Mouse (Mus musculus): ENCODE measurements around the gene Nedd4.

Nedd4 gene

GRCm38 (mm10) chr9:72724491-72725221 lies 62.5 kb downstream of the Nedd4 start:
- no peak for DNase-seq (ENCODE audit: low read depth)

- DNase-seq (ENCODE audit: low read depth) = peak; percentile 69
These were observed 71.8 kb downstream of the Nedd4 start for GRCm38 (mm10) chr9:72733966-72734365.

- peak; percentile 76 for DNase-seq (ENCODE audit: low read depth)
These were observed 73.8 kb downstream of the Nedd4 start for GRCm38 (mm10) chr9:72735822-72736410.

GRCm38 (mm10) chr9:72741206-72741605 lies 79.1 kb downstream of the Nedd4 start:
- no peak for DNase-seq (ENCODE audit: low read depth)

- no peak for DNase-seq (ENCODE audit: low read depth)
These were observed 84.1 kb downstream of the Nedd4 start for GRCm38 (mm10) chr9:72746278-72746677.

GRCm38 (mm10) chr9:72750272-72750671 lies 88.1 kb downstream of the Nedd4 start:
- no peak for DNase-seq (ENCODE audit: low read depth)

GRCm38 (mm10) chr9:72752656-72753055 lies 90.5 kb downstream of the Nedd4 start:
- DNase-seq (ENCODE audit: low read depth) = no peak

- no peak for DNase-seq (ENCODE audit: low read depth)
These were observed 91.6 kb downstream of the Nedd4 start for GRCm38 (mm10) chr9:72753741-72754140.

- no peak for DNase-seq (ENCODE audit: low read depth)
These were observed 95.0 kb downstream of the Nedd4 start for GRCm38 (mm10) chr9:72757143-72757542.

- DNase-seq (ENCODE audit: low read depth) = no peak
These were observed 96.6 kb downstream of the Nedd4 start for GRCm38 (mm10) chr9:72758705-72759131.

GRCm38 (mm10) chr9:72763050-72763718 lies 101.0 kb downstream of the Nedd4 start:
- no peak for DNase-seq (ENCODE audit: low read depth)

GRCm38 (mm10) chr9:72766789-72767349 lies 104.7 kb downstream of the Nedd4 start:
- peak; percentile 86 for DNase-seq (ENCODE audit: low read depth)

GRCm38 (mm10) chr9:72775022-72775421 lies 112.9 kb downstream of the Nedd4 start:
- DNase-seq (ENCODE audit: low read depth) = no peak

- DNase-seq (ENCODE audit: low read depth) = no peak
These were observed 116.9 kb downstream of the Nedd4 start for GRCm38 (mm10) chr9:72779004-72779403.

- no peak for DNase-seq (ENCODE audit: low read depth)
These were observed 117.6 kb downstream of the Nedd4 start for GRCm38 (mm10) chr9:72779733-72780132.

GRCm38 (mm10) chr9:72780694-72781093 lies 118.5 kb downstream of the Nedd4 start:
- DNase-seq (ENCODE audit: low read depth) = no peak

- no peak for DNase-seq (ENCODE audit: low read depth)
These were observed 119.3 kb downstream of the Nedd4 start for GRCm38 (mm10) chr9:72781466-72781865.

GRCm38 (mm10) chr9:72782121-72782520 lies 120.0 kb downstream of the Nedd4 start:
- DNase-seq (ENCODE audit: low read depth) = no peak

GRCm38 (mm10) chr9:72787732-72788131 lies 125.6 kb downstream of the Nedd4 start:
- DNase-seq (ENCODE audit: low read depth) = no peak

GRCm38 (mm10) chr9:72790530-72791212 lies 128.5 kb downstream of the Nedd4 start:
- no peak for DNase-seq (ENCODE audit: low read depth)

GRCm38 (mm10) chr9:72791213-72791582 lies 129.1 kb downstream of the Nedd4 start:
- no peak for DNase-seq (ENCODE audit: low read depth)

- no peak for DNase-seq (ENCODE audit: low read depth)
These were observed 129.5 kb downstream of the Nedd4 start for GRCm38 (mm10) chr9:72791681-72792080.
